Mouse (Mus musculus) testis, postnatal 14 days (tissue): Measurements from ENCODE around the gene Gpr132.

Source experiments
- DNase-seq: peaks from one replicate; pipeline ENCODE4 v3.0.0; 2021; ENCODE audit warnings: low spot score

The Gpr132 gene

GRCm38 (mm10) chr12:112868178-112869087, at the start of gene Gpr132:
Gene Gpr132, minus strand, starts transcription at chr12:112868228.
- no peak for DNase-seq

GRCm38 (mm10) chr12:112917486-112917885, 49.5 kb upstream of the Gpr132 start:
- DNase-seq: no peak

GRCm38 (mm10) chr12:112916698-112917400, 48.8 kb upstream of the Gpr132 start:
- no peak for DNase-seq

GRCm38 (mm10) chr12:112915587-112915986, 47.6 kb upstream of the Gpr132 start:
- no peak for DNase-seq

- DNase-seq: no peak
Observed at GRCm38 (mm10) chr12:112914527-112914926, 46.5 kb upstream of the Gpr132 start.

GRCm38 (mm10) chr12:112912951-112913745, 45.1 kb upstream of the Gpr132 start:
- no peak for DNase-seq

- no peak for DNase-seq
Observed at GRCm38 (mm10) chr12:112911701-112912100, 43.7 kb upstream of the Gpr132 start.

GRCm38 (mm10) chr12:112908991-112909390, 41.0 kb upstream of the Gpr132 start:
- no peak for DNase-seq

GRCm38 (mm10) chr12:112905001-112905400, 37.0 kb upstream of the Gpr132 start:
- no peak for DNase-seq

GRCm38 (mm10) chr12:112903941-112904340, 35.9 kb upstream of the Gpr132 start:
- DNase-seq: no peak

- DNase-seq: no peak
Observed at GRCm38 (mm10) chr12:112900641-112901040, 32.6 kb upstream of the Gpr132 start.

GRCm38 (mm10) chr12:112898960-112899359, 30.9 kb upstream of the Gpr132 start:
- DNase-seq: no peak

GRCm38 (mm10) chr12:112898351-112898750, 30.3 kb upstream of the Gpr132 start:
- no peak for DNase-seq

- no peak for DNase-seq
Observed at GRCm38 (mm10) chr12:112897522-112898212, 29.6 kb upstream of the Gpr132 start.

GRCm38 (mm10) chr12:112894969-112895368, 26.9 kb upstream of the Gpr132 start:
- no peak for DNase-seq

- DNase-seq: no peak
Observed at GRCm38 (mm10) chr12:112894303-112894884, 26.4 kb upstream of the Gpr132 start.

- DNase-seq: no peak
Observed at GRCm38 (mm10) chr12:112885465-112885864, 17.4 kb upstream of the Gpr132 start.

- no peak for DNase-seq
Observed at GRCm38 (mm10) chr12:112881301-112881815, 13.3 kb upstream of the Gpr132 start.

GRCm38 (mm10) chr12:112880661-112881060, 12.6 kb upstream of the Gpr132 start:
- DNase-seq: no peak

GRCm38 (mm10) chr12:112879731-112880130, 11.7 kb upstream of the Gpr132 start:
- no peak for DNase-seq

GRCm38 (mm10) chr12:112877607-112878020, 9.6 kb upstream of the Gpr132 start:
- no peak for DNase-seq
